Mouse (Mus musculus): ENCODE measurements at regions not wholly inside any gene's neighbourhood (a gene's known extent, or its start where the extent isn't known, plus 50 kb on each side); places are given as distances from the start of the nearest gene placed in this dataset.

DNA sequence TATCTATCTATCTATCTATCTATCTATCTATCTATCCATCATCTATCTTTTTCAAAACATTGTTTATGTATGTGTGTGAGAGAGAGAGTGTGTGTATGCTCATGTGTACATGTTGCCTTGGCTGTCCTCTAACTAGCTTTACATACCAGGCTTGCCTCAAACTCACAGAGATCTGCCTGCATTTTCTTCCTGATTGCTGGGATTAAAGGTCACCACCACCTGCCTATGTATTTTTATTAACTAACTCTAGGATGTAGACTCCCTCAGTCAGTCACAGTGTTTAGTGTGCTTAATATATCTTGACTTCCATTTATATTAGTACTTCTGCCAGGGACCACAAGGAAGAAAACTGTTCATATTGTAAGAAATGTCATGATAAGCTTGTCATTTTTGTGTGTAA lies 69.0 kb upstream of the Tigd2 start:
- DNase-seq (ENCODE audit: extremely low read depth, low read depth, low spot score), result no peak
- no peaks in the 10 kb centered on the region for H3K36me3 ChIP-seq (ENCODE audit: control insufficient read depth, insufficient read depth, low read length)
- no peak overlapping the region for H3K27ac ChIP-seq (replicated peaks; ENCODE audit: insufficient read depth, low read depth, low read length)
- no peak for TF ChIP-seq CTCF (IDR thresholded peaks at IDR 0.05; ENCODE audit: low read depth, low read length)
- TF ChIP-seq POLR2A (IDR thresholded peaks at IDR 0.05; ENCODE audit: extremely low read depth, insufficient read depth, low read length), result no peak
- no peaks in the 10 kb centered on the region for H3K4me1 ChIP-seq (ENCODE audit: control insufficient read depth, insufficient read depth, low read length)
- H3K79me2 ChIP-seq (ENCODE audit: control insufficient read depth, insufficient read depth, low read length), result no peaks in the 10 kb centered on the region
- H3K27me3 ChIP-seq (ENCODE audit: control insufficient read depth, insufficient read depth, low read length), result no peaks in the 10 kb centered on the region
- no peak overlapping the region for H3K4me3 ChIP-seq (ENCODE audit: insufficient read depth, low read depth, low read length)
- H3K9ac ChIP-seq (ENCODE audit: low read depth, low read length), result no peak overlapping the region

DNA sequence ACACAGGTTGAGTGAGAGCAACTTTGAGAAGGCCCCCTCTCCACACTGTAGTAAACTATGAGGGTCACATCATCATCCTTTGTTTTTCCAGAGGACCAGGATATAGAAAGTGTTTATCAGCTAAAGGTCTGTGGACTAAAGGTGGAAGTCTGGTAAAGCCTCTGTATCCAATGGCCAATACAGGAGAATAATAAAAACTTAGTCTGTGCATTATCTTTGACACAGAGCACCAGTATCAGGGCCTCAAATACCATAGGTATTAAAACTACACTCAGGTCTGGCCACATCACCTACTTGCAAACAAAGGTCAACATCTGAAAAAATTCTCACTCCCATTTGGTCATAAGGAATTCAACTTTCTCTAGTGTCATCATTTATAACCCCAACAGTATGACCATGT lies 66.6 kb upstream of the Tigd2 start:
- Histone ChIP-seq H3K36me3 (ENCODE audit: control insufficient read depth, insufficient read depth, low read length) (no peaks in the 10 kb centered on the region), H3K4me3 (ENCODE audit: insufficient read depth, low read depth, low read length) (no peak overlapping the region), H3K27me3 (ENCODE audit: control insufficient read depth, insufficient read depth, low read length) (no peaks in the 10 kb centered on the region), H3K9ac (ENCODE audit: low read depth, low read length) (no peak overlapping the region), H3K79me2 (ENCODE audit: control insufficient read depth, insufficient read depth, low read length) (no peaks in the 10 kb centered on the region), H3K4me1 (ENCODE audit: control insufficient read depth, insufficient read depth, low read length) (no peaks in the 10 kb centered on the region), H3K27ac (replicated peaks; ENCODE audit: insufficient read depth, low read depth, low read length) (no peak overlapping the region)
- no peak for DNase-seq (ENCODE audit: extremely low read depth, low read depth, low spot score)
- TF ChIP-seq CTCF (IDR thresholded peaks at IDR 0.05; ENCODE audit: low read depth, low read length) (no peak), POLR2A (IDR thresholded peaks at IDR 0.05; ENCODE audit: extremely low read depth, insufficient read depth, low read length) (no peak)

DNA sequence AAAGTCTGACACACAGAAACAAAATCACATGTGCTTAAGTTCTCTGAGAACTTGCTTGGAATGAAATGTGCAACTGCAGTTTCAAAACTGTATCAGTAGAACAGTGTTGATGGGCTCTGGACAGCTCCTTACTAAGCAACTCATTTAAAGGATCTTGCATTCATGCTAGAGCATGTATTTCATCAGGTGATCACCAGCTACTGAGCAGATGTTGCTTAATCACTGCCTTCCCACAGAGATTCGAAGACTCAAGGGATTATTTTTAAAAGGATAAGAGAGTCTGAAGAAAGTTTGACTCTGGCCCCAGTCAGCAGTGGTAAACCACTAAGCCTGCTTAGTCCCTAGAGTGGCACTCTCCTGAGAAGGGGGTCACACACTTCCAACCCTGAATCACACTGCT lies 61.2 kb upstream of the Tigd2 start:
- TF ChIP-seq CTCF (IDR thresholded peaks at IDR 0.05; ENCODE audit: low read depth, low read length) (no peak), POLR2A (IDR thresholded peaks at IDR 0.05; ENCODE audit: extremely low read depth, insufficient read depth, low read length) (no peak)
- Histone ChIP-seq H3K27me3 (ENCODE audit: control insufficient read depth, insufficient read depth, low read length) (no peaks in the 10 kb centered on the region), H3K9ac (ENCODE audit: low read depth, low read length) (no peak overlapping the region), H3K36me3 (ENCODE audit: control insufficient read depth, insufficient read depth, low read length) (no peaks in the 10 kb centered on the region), H3K4me1 (ENCODE audit: control insufficient read depth, insufficient read depth, low read length) (no peaks in the 10 kb centered on the region), H3K79me2 (ENCODE audit: control insufficient read depth, insufficient read depth, low read length) (no peaks in the 10 kb centered on the region), H3K27ac (replicated peaks; ENCODE audit: insufficient read depth, low read depth, low read length) (no peak overlapping the region), H3K4me3 (ENCODE audit: insufficient read depth, low read depth, low read length) (no peak overlapping the region)
- DNase-seq (ENCODE audit: extremely low read depth, low read depth, low spot score), result no peak
- WGBS, result 72% methylated on average over 1 of the region's 1 CpGs

DNA sequence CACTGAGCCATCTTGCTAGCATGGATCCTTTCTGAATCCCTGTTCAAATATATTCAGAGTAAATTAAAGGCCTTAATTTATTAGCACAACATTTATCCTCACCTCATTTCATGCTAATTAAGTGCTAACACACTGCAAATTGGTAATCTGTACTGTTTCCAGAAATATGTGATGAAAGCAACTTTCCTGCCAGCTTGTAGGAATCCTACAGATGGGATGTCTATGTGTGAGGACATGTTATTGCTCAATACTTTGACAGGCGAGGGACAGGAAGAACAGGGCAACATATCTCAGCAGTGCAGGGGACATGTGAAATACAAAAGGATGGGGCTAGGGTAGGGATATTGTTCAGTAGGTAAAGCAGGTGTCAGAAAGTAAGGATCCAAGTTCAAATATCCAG lies 53.0 kb upstream of the Tigd2 start:
- H3K27me3 ChIP-seq (ENCODE audit: control insufficient read depth, insufficient read depth, low read length), result no peaks in the 10 kb centered on the region
- H3K79me2 ChIP-seq (ENCODE audit: control insufficient read depth, insufficient read depth, low read length), result no peaks in the 10 kb centered on the region
- no peaks in the 10 kb centered on the region for H3K4me1 ChIP-seq (ENCODE audit: control insufficient read depth, insufficient read depth, low read length)
- H3K36me3 ChIP-seq (ENCODE audit: control insufficient read depth, insufficient read depth, low read length), result no peaks in the 10 kb centered on the region
- no peak overlapping the region for H3K4me3 ChIP-seq (ENCODE audit: insufficient read depth, low read depth, low read length)
- no peak overlapping the region for H3K9ac ChIP-seq (ENCODE audit: low read depth, low read length)
- TF ChIP-seq CTCF (IDR thresholded peaks at IDR 0.05; ENCODE audit: low read depth, low read length), result no peak
- TF ChIP-seq POLR2A (IDR thresholded peaks at IDR 0.05; ENCODE audit: extremely low read depth, insufficient read depth, low read length), result no peak
- H3K27ac ChIP-seq (replicated peaks; ENCODE audit: insufficient read depth, low read depth, low read length), result no peak overlapping the region
- no peak for DNase-seq (ENCODE audit: extremely low read depth, low read depth, low spot score)
- 67% methylated on average over 1 of the region's 1 CpGs for WGBS
